Mouse (Mus musculus) lung, embryonic 16.5 days (tissue): ENCODE data around the gene Dand5. TPM values are rescaled to one million over a fixed set of nuclear protein-coding genes. Genes with fewer than 3 reads are reported as not detected.

Experiments
- ATAC-seq: fragments of 200-750 bp; cut with Nextera tagmentation; 2 replicates; pipeline ENCODE4 v1.8.0; 2017; ENCODE audit warnings: low read depth, mild to moderate bottlenecking, moderate library complexity
- H3K27ac ChIP-seq: fragments of 300-500 bp; sonication (generic); 2 replicates; pipeline ENCODE4 v1.5.1; 2014; ENCODE audit warnings: mild to moderate bottlenecking, control low read depth, low read length
- H3K27me3 ChIP-seq: fragments of 300-500 bp; sonication (generic); 2 replicates; pipeline ENCODE4 v1.6.1; 2014; ENCODE audit warnings: low read depth, low read length, mixed read lengths; ENCODE audit not compliant: control insufficient read depth, insufficient read depth
- H3K36me3 ChIP-seq: fragments of 300-500 bp; sonication (generic); 2 replicates; pipeline ENCODE4 v1.6.1; 2014; ENCODE audit warnings: low read length; ENCODE audit not compliant: control insufficient read depth, insufficient read depth
- H3K4me1 ChIP-seq: fragments of 300-500 bp; sonication (generic); replicated peaks from 2 replicates; pipeline ENCODE4 v1.6.1; 2014; ENCODE audit warnings: low read length, mixed read lengths; ENCODE audit not compliant: control insufficient read depth, insufficient read depth
- H3K4me2 ChIP-seq: fragments of 300-500 bp; sonication (generic); 2 replicates; pipeline ENCODE4 v1.6.1; 2014; ENCODE audit warnings: low read depth, low read length, control low read depth
- H3K4me3 ChIP-seq: fragments of 300-500 bp; sonication (generic); 2 replicates; pipeline ENCODE4 v1.5.1; 2014; ENCODE audit warnings: mild to moderate bottlenecking, low read length, control low read depth
- H3K9ac ChIP-seq: fragments of 300-500 bp; sonication (generic); 2 replicates; pipeline ENCODE4 v1.6.1; 2014; ENCODE audit warnings: low read length, control low read depth
- H3K9me3 ChIP-seq: fragments of 300-500 bp; sonication (generic); 2 replicates; pipeline ENCODE4 v1.6.1; 2016; ENCODE audit warnings: low read length; ENCODE audit not compliant: control insufficient read depth
- WGBS: fragments of 180-500 bp; shearing (Covaris S2); extraction: QIAGEN DNeasy Blood & Tissue Kit; methylation state at CpG from one replicate; pipeline ENCODE4 v1.1.7; 2014; 5-methylcytosine and 5-hydroxymethylcytosine counted together
- polyA plus RNA-seq: library from polyadenylated mRNA; unstranded; fragments of >200 nt; fragmentation: Nextera tagmentation; extraction: Ambion mirVana; gene quantifications from 2 replicates; pipeline ENCODE4 v1.2.1, GENCODE M21; 2015

The Dand5 gene
- polyA plus RNA-seq, 1 experiment from 2014 or later: 6.3 TPM

GRCm38 (mm10) chr8:84787523-84788302 is 34.9 kb downstream of the Dand5 start:
- Histone ChIP-seq H3K9me3 (no peaks in the 10 kb centered on the region), H3K4me3 (no peak overlapping the region), H3K9ac (no peak overlapping the region), H3K27me3 (peaks cover 22% of the 10 kb centered on the region), H3K27ac (no peak overlapping the region), H3K4me2 (no peak overlapping the region), H3K4me1 (peaks cover 78% of the 10 kb centered on the region), H3K36me3 (no peaks in the 10 kb centered on the region)
- 59% methylated on average over 14 of the region's 14 CpGs for WGBS
- no peak for ATAC-seq

- no peak overlapping the region for H3K27ac ChIP-seq
- peaks cover 22% of the 10 kb centered on the region for H3K27me3 ChIP-seq
- H3K4me1 ChIP-seq: peaks cover 77% of the 10 kb centered on the region
- ATAC-seq: no peak
- no peak overlapping the region for H3K4me3 ChIP-seq
- peak overlapping the region; percentile 29; the same call in 1 of the 2 replicates for H3K4me2 ChIP-seq
- H3K36me3 ChIP-seq: no peaks in the 10 kb centered on the region
- no peak overlapping the region for H3K9ac ChIP-seq
- 42% methylated on average over 11 of the region's 11 CpGs for WGBS
- no peaks in the 10 kb centered on the region for H3K9me3 ChIP-seq
Observed at GRCm38 (mm10) chr8:84786801-84787467, 35.7 kb downstream of the Dand5 start.

DNA sequence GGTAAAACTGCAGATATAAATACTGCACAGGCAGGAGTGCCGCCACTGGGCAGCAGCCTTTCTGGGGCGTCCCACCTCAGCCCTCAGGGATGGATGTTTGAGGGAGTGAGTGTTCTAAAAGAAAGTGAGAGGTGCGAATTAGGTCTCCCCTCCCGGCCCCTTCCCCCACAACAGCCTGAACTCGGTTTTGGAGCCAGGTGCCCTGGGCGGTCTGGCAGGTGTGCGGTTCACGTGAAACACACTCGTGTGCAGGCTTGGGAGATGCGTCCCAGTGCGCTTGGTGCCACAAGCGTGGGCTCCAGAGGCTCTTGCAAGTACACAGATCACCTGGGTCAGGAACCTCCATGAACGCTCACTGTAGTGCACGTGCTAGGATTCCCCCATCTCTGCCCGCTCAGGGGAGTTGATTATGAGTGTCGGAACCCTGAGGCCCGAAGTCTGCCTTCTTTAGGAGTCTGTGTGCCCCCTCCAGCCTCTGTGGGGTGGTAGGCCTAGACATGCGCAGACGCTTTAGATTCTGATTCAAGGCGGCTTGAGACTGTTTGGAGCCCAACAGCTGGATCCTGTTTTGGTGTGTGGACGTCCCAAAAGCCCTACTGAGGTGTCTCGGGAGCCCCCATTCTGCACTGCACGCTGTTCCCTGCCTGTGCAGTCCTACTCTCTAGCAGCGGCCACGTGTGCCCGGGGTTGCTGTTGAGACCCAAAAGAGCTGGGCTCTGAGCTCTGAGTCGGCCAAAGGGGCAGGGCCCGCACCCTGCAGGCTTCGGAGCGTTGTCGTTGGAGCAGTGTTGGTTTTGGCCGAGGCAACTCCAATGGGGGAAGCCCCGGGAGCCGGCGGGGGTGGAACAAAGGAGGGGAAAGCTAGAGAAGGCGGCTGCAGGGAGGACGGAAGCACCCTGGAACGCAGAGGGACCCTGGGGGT is 36.6 kb downstream of the Dand5 start:
- ATAC-seq: peak; percentile 49
- H3K4me1 ChIP-seq: peaks cover 75% of the 10 kb centered on the region
- peaks cover 28% of the 10 kb centered on the region for H3K27me3 ChIP-seq
- H3K4me2 ChIP-seq: peak overlapping the region; percentile 29
- H3K27ac ChIP-seq: no peak overlapping the region
- 24% methylated on average over 38 of the region's 38 CpGs for WGBS
- peak overlapping the region; percentile 40 for H3K9ac ChIP-seq
- H3K36me3 ChIP-seq: no peaks in the 10 kb centered on the region
- peak overlapping the region; percentile 17; the same call in 1 of the 2 replicates for H3K4me3 ChIP-seq
- no peaks in the 10 kb centered on the region for H3K9me3 ChIP-seq

DNA sequence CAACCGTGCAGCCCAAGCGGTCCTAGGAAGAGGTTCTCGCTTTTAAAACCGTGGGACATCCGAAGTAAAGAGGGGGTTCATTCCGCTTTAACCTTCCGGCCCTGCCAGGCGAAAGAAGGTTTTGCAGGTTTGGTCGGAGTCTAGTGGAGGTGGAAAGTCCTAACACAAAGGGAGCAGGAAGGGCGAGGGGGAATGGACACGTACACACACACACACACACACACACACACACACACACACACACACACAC is 37.2 kb downstream of the Dand5 start:
- Histone ChIP-seq H3K4me2 (no peak overlapping the region), H3K27me3 (peaks cover 29% of the 10 kb centered on the region)

DNA sequence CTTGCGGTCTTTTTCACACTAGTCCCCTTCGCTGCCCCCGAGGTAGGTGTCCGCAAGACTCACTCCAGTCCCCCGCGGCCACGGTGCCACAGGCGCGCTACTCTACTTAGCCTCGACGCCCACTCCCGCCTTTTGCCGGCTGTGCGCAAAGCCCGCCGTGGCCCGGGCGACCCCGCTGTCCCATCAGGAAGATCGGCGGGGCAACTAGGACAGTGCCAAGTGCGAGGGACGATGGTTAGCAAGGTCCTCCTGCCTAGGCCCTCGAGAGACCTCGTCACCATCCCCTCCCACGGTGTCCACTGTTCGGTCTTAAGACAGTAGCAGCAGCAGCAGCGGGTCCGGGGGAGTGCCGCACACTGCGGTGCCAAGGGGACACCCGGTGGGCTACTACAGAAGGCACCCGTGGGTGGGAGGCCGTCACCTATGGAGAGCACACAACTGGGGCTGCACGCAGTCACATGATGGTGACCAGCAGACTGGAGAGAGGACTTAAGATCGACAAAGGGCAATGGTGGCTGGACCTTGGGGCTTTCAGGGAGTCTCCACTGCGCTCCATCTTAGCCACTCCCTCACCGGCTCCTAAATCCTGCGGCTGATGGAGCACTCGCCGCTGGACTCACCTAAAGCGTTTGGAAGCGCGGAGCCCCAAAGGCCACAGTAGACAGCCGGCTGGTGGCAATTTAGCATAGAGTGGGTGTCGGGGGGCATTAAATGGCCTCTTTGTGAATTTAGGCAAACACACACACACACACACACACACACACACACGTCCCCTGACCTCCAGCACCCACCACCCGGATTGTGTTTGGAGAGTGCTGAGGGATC is 37.7 kb downstream of the Dand5 start:
- Histone ChIP-seq H3K4me3 (peak overlapping the region; percentile 33), H3K36me3 (no peaks in the 10 kb centered on the region), H3K9me3 (no peaks in the 10 kb centered on the region), H3K4me2 (peak overlapping the region; percentile 50), H3K27ac (no peak overlapping the region), H3K4me1 (peaks cover 70% of the 10 kb centered on the region), H3K9ac (peak overlapping the region; percentile 23), H3K27me3 (peaks cover 29% of the 10 kb centered on the region)
- 14% methylated on average over 48 of the region's 48 CpGs for WGBS
- no peak for ATAC-seq

More for the DNA sequence above, 37.2 kb downstream of the Dand5 start:
- peaks cover 72% of the 10 kb centered on the region for H3K4me1 ChIP-seq
- H3K27ac ChIP-seq: no peak overlapping the region
- H3K4me3 ChIP-seq: no peak overlapping the region
- no peak for ATAC-seq
- 35% methylated on average over 11 of the region's 11 CpGs for WGBS
- H3K36me3 ChIP-seq: no peaks in the 10 kb centered on the region
- no peak overlapping the region for H3K9ac ChIP-seq
- no peaks in the 10 kb centered on the region for H3K9me3 ChIP-seq

GRCm38 (mm10) chr8:84783919-84784581 is 38.6 kb downstream of the Dand5 start:
- H3K9ac ChIP-seq: peak overlapping the region; percentile 47
- peaks cover 30% of the 10 kb centered on the region for H3K27me3 ChIP-seq
- 0 out of 2 replicates have a peak, but pooled peaks have one; percentile 13 for ATAC-seq
- peak overlapping the region; percentile 50 for H3K4me2 ChIP-seq
- H3K4me3 ChIP-seq: peak overlapping the region; percentile 33
- H3K4me1 ChIP-seq: peaks cover 70% of the 10 kb centered on the region
- no peaks in the 10 kb centered on the region for H3K36me3 ChIP-seq
- H3K27ac ChIP-seq: no peak overlapping the region
- H3K9me3 ChIP-seq: no peaks in the 10 kb centered on the region
- WGBS: 10% methylated on average over 33 of the region's 33 CpGs

GRCm38 (mm10) chr8:84783198-84783918 is 39.3 kb downstream of the Dand5 start:
- no peak overlapping the region for H3K27ac ChIP-seq
- H3K27me3 ChIP-seq: peaks cover 31% of the 10 kb centered on the region
- H3K4me1 ChIP-seq: peaks cover 70% of the 10 kb centered on the region
- no peak overlapping the region for H3K4me3 ChIP-seq
- no peak for ATAC-seq
- H3K4me2 ChIP-seq: no peak overlapping the region
- WGBS: 49% methylated on average over 11 of the region's 11 CpGs
- no peaks in the 10 kb centered on the region for H3K9me3 ChIP-seq
- H3K36me3 ChIP-seq: no peaks in the 10 kb centered on the region
- no peak overlapping the region for H3K9ac ChIP-seq

GRCm38 (mm10) chr8:84782680-84783079 is 39.9 kb downstream of the Dand5 start:
- H3K4me3 ChIP-seq: no peak overlapping the region
- H3K4me1 ChIP-seq: peaks cover 67% of the 10 kb centered on the region
- ATAC-seq: no peak
- H3K4me2 ChIP-seq: no peak overlapping the region
- no peaks in the 10 kb centered on the region for H3K9me3 ChIP-seq
- peaks cover 30% of the 10 kb centered on the region for H3K27me3 ChIP-seq
- no peaks in the 10 kb centered on the region for H3K36me3 ChIP-seq
- no peak overlapping the region for H3K9ac ChIP-seq
- 55% methylated on average over 10 of the region's 10 CpGs for WGBS
- H3K27ac ChIP-seq: no peak overlapping the region
